Mouse (Mus musculus) left cerebral cortex, postnatal 4 days (tissue): ENCODE measurements around the gene Per1. TPM values are rescaled to one million over a fixed set of nuclear protein-coding genes. Genes with fewer than 3 reads are reported as not detected.
"Not testable (repeated sequence)": the region's sequence is repeated elsewhere in the genome, so short reads cannot be mapped to it uniquely, and the experiment has no call there.

Experiments used
- DNase-seq: peaks from one replicate; pipeline ENCODE4 v3.0.0-alpha.2; 2022
- intact Hi-C: fragments of 180-260 bp; cut with DNase I; formaldehyde crosslinking; loops from one replicate; pipeline ENCODE4 v1.15.1; 2025
- total RNA-seq, 2 experiments: library from RNA; stranded (reverse); gene quantifications; 2 replicates each; pipeline ENCODE4 v1.2.3; 2021

Per1 gene
- total RNA-seq, 2 experiments from 2014 or later: 52.8 to 58.0 TPM

DNA sequence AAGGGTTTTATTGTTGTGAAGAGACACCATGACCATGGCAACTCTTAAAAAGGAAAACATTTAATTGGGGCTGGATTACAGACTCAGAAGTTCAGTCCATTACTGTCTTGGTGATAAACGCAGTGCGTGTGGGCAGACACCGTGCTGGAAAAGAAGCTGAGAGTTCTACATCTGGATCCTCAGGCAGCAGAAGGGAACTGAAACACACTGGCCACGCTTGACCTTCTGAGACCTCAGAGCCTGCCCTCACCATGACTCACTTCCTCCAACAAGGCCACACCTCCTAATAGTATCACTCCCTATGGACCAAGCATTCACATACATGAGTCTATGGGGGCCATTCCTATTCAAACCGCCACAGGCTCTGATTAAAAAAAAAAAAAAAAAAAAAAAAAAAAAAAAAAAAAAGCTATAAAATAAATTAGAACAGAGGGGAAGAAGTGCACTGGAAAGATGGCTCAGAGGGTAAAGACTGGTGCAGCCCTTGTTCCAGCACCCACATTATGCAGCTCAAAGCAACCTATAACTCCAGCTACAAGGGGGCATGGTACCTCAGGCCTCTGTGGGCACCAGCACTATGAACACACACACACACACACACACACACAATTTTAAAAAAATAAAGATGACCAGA is 16.1 kb upstream of the Per1 start:
- intact Hi-C loops: no loop called here
- no peak for DNase-seq

DNA sequence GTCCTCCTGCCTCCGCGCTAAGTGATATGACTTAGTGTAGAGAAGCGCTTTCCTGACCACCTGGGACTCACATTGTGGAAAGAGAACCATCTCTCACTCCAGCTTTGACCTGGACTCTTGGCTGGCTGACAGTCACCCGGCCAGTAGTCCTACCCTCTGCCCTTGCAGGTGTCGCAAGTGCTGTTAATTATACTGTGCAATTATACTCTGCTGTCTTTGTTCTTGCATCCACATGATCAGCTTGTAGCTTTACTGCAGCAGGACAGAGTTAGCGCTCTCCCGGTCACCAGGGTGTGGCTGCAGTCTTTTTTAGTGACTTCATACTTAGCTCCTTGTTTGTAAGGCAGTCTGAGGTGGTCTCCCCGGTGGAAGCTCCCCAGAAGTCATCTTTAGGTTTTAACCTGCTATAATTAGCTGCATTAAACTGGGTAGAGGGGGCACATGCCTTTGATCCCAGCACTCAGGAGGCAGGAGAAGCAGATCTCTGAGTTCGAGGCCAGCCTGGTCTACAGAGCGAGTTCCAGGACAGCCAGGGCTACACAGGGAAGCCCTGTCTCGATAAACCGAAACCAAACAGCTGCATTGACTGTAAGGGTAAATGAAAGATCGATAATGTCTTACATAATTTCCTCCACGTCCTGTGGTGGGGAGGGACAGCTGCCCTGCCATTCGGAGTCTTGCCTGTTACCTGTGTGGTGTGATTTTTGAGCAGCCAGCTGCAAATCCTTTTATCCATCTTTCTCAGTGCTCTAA is 14.7 kb upstream of the Per1 start:
- DNase-seq: no peak
- intact Hi-C loops: no loop called here

DNA sequence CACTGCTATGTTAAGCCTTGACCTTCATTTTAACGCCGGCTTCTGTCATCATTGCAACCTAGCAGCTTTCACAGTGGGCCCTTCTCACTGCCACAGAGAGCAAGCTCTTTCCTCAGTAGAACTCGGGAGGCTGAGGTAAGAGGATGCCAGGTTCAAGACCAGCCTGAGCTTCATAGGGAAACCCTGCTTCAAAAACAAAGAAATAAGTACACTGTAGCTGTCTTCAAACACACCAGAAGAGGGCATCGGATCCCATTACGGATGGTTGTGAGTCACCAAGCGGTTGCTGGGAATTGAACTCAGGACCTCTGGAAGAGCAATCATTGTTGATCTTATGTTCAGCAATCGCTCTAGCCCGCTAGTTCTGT is 14.2 kb upstream of the Per1 start:
- intact Hi-C loops: no loop called here
- no peak for DNase-seq

GRCm38 (mm10) chr11:69081613-69082012 is 13.4 kb upstream of the Per1 start:
- intact Hi-C loops: no loop called here
- no peak for DNase-seq

DNA sequence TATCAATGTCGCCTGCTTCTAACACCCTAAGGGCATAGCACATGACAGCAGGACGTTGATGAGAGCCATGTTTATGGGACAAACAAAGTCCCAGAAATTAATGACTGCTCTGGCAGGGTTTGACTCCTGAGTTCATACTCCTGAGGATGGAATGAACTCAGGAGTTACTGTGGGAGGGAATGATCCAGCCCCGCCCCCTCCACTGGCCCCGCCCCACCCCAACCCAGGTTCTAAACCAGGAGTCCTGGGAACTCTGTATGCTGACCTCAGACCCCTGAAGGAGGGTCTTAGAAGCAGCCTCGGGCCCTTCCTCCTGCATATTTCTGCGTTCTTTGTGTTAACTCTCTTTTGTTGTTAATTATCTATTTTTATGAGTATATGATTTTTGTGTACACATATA is 9.4 kb upstream of the Per1 start:
- DNase-seq: no peak
- intact Hi-C loops: no loop called here

DNA sequence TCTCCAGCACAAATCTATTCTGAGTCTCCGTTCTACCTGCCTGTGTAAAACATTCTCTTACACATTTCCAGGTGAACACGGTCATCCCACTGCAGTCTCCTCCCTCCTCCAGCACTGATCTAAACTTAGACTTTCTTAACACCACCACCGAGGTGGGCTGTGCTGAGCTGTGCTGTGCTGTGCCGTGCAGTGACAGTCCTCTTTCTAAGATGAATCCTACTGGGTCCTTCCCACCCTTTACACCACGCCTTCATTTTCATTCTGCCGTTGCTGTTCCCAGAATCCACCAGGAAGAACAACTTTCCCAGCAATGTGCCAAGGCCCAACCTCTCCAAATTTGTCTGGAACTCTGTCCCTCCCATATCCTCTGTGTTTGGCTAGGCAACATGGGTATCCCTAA is 8.6 kb upstream of the Per1 start:
- no peak for DNase-seq
- intact Hi-C loops: no loop called here

GRCm38 (mm10) chr11:69087082-69087481 is 7.9 kb upstream of the Per1 start:
- intact Hi-C loops: no loop called here
- no peak for DNase-seq

GRCm38 (mm10) chr11:69087597-69087996 is 7.4 kb upstream of the Per1 start:
- intact Hi-C loops: no loop called here
- DNase-seq: no peak

- DNase-seq: peak; percentile 96
- intact Hi-C loops: no loop called here
These were observed 6.7 kb upstream of the Per1 start, which contains the start of gene Vamp2 for GRCm38 (mm10) chr11:69088103-69088855. Gene Vamp2 (plus strand): TSS chr11:69088490.

- intact Hi-C loops: no loop called here
These were observed 6.0 kb upstream of the Per1 start for GRCm38 (mm10) chr11:69088856-69089615.

DNA sequence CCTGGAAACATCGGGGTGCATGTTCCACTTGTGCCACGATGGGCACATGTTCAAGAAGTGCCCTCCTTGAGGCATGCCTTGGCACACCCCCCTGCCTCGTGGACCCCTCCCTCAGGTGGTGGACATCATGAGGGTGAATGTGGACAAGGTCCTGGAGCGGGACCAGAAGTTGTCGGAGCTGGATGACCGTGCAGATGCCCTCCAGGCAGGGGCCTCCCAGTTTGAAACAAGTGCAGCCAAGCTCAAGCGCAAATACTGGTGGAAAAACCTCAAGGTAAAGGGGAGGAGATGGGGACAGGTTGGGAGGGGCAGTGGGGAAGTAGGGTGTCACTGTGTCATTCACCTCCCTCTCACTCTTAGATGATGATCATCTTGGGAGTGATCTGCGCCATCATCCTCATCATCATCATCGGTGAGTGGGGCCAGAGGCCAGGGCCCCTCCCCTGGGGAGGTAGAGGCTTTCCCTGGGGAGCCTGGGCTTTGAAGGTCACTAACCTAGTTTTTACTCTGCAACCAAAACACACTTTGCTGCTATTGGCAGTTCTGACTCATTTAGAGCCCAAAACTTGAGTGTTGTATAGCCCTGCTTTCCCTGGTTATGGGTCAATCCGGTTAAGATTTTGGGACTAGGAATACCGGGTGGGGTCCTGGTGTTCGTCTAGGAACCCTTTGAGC is 5.3 kb upstream of the Per1 start:
- intact Hi-C loops: no loop called here
- no peak for DNase-seq

More at GRCm38 (mm10) chr11:69088856-69089615, 6.0 kb upstream of the Per1 start:
- DNase-seq: no peak

DNA sequence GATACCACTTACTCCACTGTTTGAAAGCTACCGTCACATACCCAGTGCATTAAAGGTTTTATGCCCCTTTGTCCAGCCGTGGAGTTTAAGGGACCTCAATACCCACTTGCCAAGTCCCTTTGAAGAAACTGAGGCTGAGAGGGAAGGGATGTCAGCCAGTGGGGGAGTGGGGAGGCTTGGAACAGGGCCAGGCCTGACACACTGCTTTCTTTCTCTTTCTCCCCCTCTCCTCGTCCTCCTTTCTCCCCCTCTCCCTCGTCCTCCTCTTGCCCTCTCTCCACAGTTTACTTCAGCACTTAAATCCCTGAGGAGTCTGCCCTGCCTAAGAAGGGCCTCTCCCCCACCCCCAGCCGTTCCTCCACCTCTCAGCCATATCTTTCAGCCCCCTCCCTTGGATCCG is 4.7 kb upstream of the Per1 start:
- intact Hi-C loops: no loop called here
- DNase-seq: no peak

- intact Hi-C loops: no loop called here
These were observed 3.2 kb upstream of the Per1 start for GRCm38 (mm10) chr11:69091566-69092385.

GRCm38 (mm10) chr11:69092386-69092751 is 2.6 kb upstream of the Per1 start:
- intact Hi-C loops: no loop called here
- DNase-seq: peak; percentile 82

More at GRCm38 (mm10) chr11:69091566-69092385, 3.2 kb upstream of the Per1 start:
- no peak for DNase-seq

GRCm38 (mm10) chr11:69092871-69093270 is 2.1 kb upstream of the Per1 start:
- no peak for DNase-seq
- intact Hi-C loops: no loop called here

- DNase-seq, intact Hi-C loops: not testable (repeated sequence)
These were observed 1.2 kb upstream of the Per1 start for GRCm38 (mm10) chr11:69093856-69094255.

DNA sequence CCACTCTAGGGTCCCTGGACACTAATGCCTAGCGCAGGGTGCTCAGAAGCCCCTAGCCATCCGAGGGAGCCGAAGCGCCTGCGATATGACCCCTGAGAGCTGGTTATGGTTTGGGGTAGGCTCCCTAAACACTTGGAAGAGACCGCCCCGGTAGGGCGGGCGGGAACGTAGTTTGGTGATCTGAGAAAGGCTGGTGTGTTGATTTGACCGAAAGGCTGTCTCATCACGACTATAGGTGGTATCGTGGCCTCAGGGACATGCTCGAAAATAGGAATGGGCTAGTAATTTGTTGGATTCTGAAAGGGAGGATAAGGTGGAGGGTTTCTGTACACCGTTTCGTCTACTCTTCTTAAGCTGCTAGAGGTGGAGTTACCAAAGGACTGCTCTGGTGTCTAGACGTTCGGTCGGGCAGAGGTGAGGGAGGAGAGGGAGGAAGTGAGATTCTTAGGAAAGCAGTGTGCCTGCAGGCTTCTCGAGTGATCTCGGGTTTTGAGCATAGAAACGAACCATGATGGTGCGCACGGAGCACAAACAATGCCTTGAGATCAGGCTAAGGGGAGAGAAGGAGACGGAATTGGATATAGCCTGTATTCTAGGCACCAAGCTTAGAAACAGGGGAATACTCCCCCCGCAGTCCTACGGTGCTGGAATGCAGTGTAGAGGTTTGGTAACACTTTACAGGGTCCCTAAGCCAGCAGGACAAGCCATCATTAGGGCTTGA is 654 bp downstream of the Per1 start:
- intact Hi-C loops: no loop called here

DNA sequence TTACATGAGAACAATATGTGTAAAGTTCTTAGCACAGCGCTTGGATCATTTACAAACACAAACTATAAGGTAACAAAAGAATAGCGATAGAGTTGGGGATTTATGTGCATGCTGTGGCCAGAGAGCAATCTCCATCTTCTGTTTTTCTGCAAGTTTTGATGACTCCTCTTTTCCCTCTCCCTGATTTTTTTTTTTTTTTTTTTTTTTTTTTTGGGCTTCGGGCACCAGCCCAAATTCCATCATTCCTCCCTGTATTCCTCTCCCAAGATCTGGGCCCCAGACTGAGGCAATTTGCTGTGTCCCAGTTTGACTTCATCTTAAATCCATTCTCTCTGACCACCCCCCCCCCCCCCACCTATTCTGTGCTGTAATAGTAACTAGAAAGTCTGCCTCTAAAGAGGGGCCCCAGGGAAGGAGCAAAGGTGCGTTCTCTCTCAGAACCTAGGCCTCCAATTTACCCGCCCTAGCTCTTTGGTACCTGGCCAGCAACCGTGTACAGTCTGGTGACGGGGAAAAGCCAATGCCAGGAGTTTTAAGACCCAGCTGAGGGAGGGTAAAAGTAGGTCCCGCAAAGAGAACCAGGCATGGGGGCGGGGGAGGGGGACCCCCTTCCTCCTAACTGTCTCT is 1.5 kb downstream of the Per1 start:
- DNase-seq: no peak
- intact Hi-C loops: no loop called here

More for the DNA sequence above, 654 bp downstream of the Per1 start:
- no peak for DNase-seq
